In the genomic region with DNA sequence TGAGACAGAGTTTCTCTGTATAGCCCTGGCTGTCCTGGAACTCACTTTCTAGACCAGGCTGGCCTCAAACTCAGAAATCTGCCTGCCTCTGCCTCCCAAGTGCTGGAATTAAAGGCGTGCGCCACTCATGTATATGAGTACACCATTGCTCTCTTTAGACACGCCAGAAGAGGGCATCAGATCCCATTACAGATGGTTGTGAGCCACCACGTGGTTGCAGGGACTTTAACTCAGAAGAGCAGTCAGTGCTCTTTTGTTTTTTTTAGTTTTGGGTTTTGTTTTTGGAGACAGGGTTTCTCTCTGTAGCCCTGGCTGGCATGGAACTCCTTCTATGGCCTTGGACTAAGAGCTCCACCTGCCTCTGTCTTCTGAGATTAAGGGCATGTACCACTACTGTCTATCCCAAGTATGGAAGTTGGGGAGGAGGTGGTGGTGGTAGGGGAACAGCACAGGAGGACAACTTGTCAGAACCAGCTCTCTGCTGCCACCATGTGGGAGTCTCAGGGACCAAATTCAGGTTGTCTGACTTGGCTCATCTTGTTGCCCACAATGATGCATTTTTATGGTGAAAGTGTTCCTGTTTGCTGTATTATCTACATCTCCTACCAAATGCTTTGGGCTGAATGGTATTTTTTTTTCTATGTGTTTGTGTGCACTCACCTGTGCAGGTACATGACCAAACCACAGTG, we compare ENCODE assay signal across 9 mouse cellular contexts. TPM values are rescaled to one million over a fixed set of nuclear protein-coding genes. Genes with fewer than 3 reads are reported as not detected.
A peak's percentile ranks its signal among the peaks of the same experiment; 100 is the strongest.
DNase-seq lines count a peak whose midpoint lies in the region; ATAC-seq and TF ChIP-seq lines count a peak whose summit lies in the region.
"Had no signal": no experiment of that assay in that cellular context is flagged by ENCODE, and none has a peak within 500 bp of the region (broad histone marks: within the 10 kb centered on the region; RNA-seq: fewer than 3 reads in every experiment).

No protein-coding gene starts in this region.

- no peak overlapping the region for H3K4me2 ChIP-seq in CH12.LX (ENCODE audit: insufficient read depth, low read depth, poor library complexity, severe bottlenecking)
- no peak overlapping the region for H3K4me2 ChIP-seq in kidney, postnatal 0 days (ENCODE audit: low read length)
- H3K4me2 ChIP-seq in liver, postnatal 0 days (ENCODE audit: low read depth, low read length): no peak overlapping the region
- H3K4me2 ChIP-seq: heart, embryonic 13.5 days had no signal

- H3K4me1 ChIP-seq in CH12.LX (ENCODE audit: control insufficient read depth in 1 of 2, insufficient read depth in 2 of 2): peaks cover 4 to 43% of the 10 kb centered on the region in 2 experiments; a peak in 3 of 4 replicates
- H3K4me1 ChIP-seq in kidney, postnatal 0 days (replicated peaks; ENCODE audit: insufficient read depth, low read length): peaks cover 13% of the 10 kb centered on the region
- peaks cover 42% of the 10 kb centered on the region for H3K4me1 ChIP-seq in liver, postnatal 0 days (ENCODE audit: insufficient read depth)

- TF ChIP-seq RAD21 in CH12.LX (IDR thresholded peaks at IDR 0.05; ENCODE audit: low read depth, low read length): peak; percentile 83

- no peak overlapping the region for H3K9ac ChIP-seq in CH12.LX (ENCODE audit: insufficient read depth, low read depth)
- no peak overlapping the region for H3K9ac ChIP-seq in kidney, postnatal 0 days (ENCODE audit: low read depth, low read length)
- no peak overlapping the region for H3K9ac ChIP-seq in liver, postnatal 0 days (replicated peaks)
- H3K9ac ChIP-seq: heart, embryonic 13.5 days had no signal

- no peak for ATAC-seq in kidney, postnatal 0 days (replicated peaks; ENCODE audit: low FRiP score, low read depth)
- ATAC-seq in liver, postnatal 0 days: peak; percentile 37

- H3K79me2 ChIP-seq in CH12.LX (replicated peaks; ENCODE audit: control insufficient read depth, extremely low read depth, insufficient read depth, poor library complexity, severe bottlenecking): peaks cover 19% of the 10 kb centered on the region

- dilution Hi-C loops in CH12.LX (cut with MboI; ENCODE audit: extremely low pct_ligation_motif_present, extremely low pct_unique_long_range_greater_than_20kb, low sequenced_read_pairs): no loop called here

- DNase-seq in 3134 (ENCODE audit: extremely low read depth, insufficient read length, low spot score) (peak; percentile 49), CH12.LX (ENCODE audit: extremely low read depth) (peak; percentile 89)
- DNase-seq in c-Kit-positive CD71-negative TER-119-negative erythroid progenitor cells, embryonic 14.5 days (ENCODE audit: low read depth): peak; percentile 94
- DNase-seq in forelimb bud, embryonic 11.5 days (ENCODE audit: low read depth, low spot score): peak; percentile 71
- DNase-seq in kidney, postnatal 0 days (ENCODE audit: low spot score): peak; percentile 88
- peak; percentile 91 for DNase-seq in liver, postnatal 0 days
- peak; percentile 65 for DNase-seq in retina, postnatal 7 days (ENCODE audit: low read depth, low spot score)
- DNase-seq in thymus, postnatal 36 days: peak; percentile 88 to 91

- 73% methylated on average over 4 of the region's 4 CpGs for WGBS in kidney, postnatal 0 days
- WGBS in liver, postnatal 0 days (ENCODE audit: insufficient replicate concordance): 44% methylated on average over 4 of the region's 4 CpGs

- H3K9me3 ChIP-seq in CH12.LX (replicated peaks; ENCODE audit: low read length): no peaks in the 10 kb centered on the region
- H3K9me3 ChIP-seq in kidney, postnatal 0 days (replicated peaks; ENCODE audit: low read length): no peaks in the 10 kb centered on the region
- H3K9me3 ChIP-seq in liver, postnatal 0 days (ENCODE audit: low read length): no peaks in the 10 kb centered on the region
- H3K9me3 ChIP-seq: heart, embryonic 13.5 days had no signal

- in situ Hi-C loops in CH12.LX (cut with MboI; ENCODE audit: low pct_ligation_motif_present, low pct_unique_long_range_greater_than_20kb, low sequenced_read_pairs): no loop called here

- peak; percentile 74 to 83 for TF ChIP-seq CTCF in CH12.LX (conservative IDR thresholded peaks at IDR 0.05 in 1 of 2, IDR thresholded peaks at IDR 0.05 in 1 of 2; ENCODE audit: low read depth in 2 of 2, low read length in 2 of 2)
- TF ChIP-seq CTCF in kidney, postnatal 0 days (IDR thresholded peaks at IDR 0.05; ENCODE audit: low read depth): peak; percentile 82
- peak; percentile 91 for TF ChIP-seq CTCF in liver, postnatal 0 days (IDR thresholded peaks at IDR 0.05; ENCODE audit: low read depth)

- H3K4me3 ChIP-seq in CH12.LX (replicated peaks in 1 of 3; ENCODE audit: low read depth in 2 of 3, low read length in 2 of 3, poor library complexity in 1 of 3): no peak overlapping the region
- no peak overlapping the region for H3K4me3 ChIP-seq in kidney, postnatal 0 days (replicated peaks; ENCODE audit: low read depth, low read length)
- no peak overlapping the region for H3K4me3 ChIP-seq in liver, postnatal 0 days (ENCODE audit: low read depth, low read length)
- H3K4me3 ChIP-seq: heart, embryonic 13.5 days had no signal

- no peaks in the 10 kb centered on the region for H3K27me3 ChIP-seq in CH12.LX (replicated peaks)
- no peaks in the 10 kb centered on the region for H3K27me3 ChIP-seq in kidney, postnatal 0 days (ENCODE audit: insufficient read depth, low read length)
- H3K27me3 ChIP-seq in liver, postnatal 0 days (ENCODE audit: insufficient read depth, low read length): no peaks in the 10 kb centered on the region
- H3K27me3 ChIP-seq: heart, embryonic 13.5 days had no signal

- TF ChIP-seq POLR2A in CH12.LX (IDR thresholded peaks at IDR 0.05; ENCODE audit: low read depth, low read length): peak; percentile 30; the same call in 1 of the 2 replicates

- H3K27ac ChIP-seq in CH12.LX (ENCODE audit: insufficient read depth, low read depth): no peak overlapping the region
- H3K27ac ChIP-seq in kidney, postnatal 0 days: peak overlapping the region; percentile 50; the same call in 1 of the 2 replicates
- peak overlapping the region; percentile 65 for H3K27ac ChIP-seq in liver, postnatal 0 days (ENCODE audit: low read depth)
- H3K27ac ChIP-seq: heart, embryonic 13.5 days had no signal

- H3K36me3 ChIP-seq in CH12.LX (replicated peaks in 1 of 2; ENCODE audit: control insufficient read depth in 1 of 2, insufficient read depth in 1 of 2, low read length in 1 of 2): peaks cover 3 to 25% of the 10 kb centered on the region in 2 experiments
- H3K36me3 ChIP-seq in kidney, postnatal 0 days (ENCODE audit: insufficient read depth, low read length): no peaks in the 10 kb centered on the region
- peaks cover 3% of the 10 kb centered on the region for H3K36me3 ChIP-seq in liver, postnatal 0 days (replicated peaks; ENCODE audit: insufficient read depth, low read length)

- no peak for TF ChIP-seq EP300 in CH12.LX (IDR thresholded peaks at IDR 0.05; ENCODE audit: low read length)
- no peak; the same call in 1 of the 2 replicates for TF ChIP-seq EP300 in liver, postnatal 0 days (IDR thresholded peaks at IDR 0.05; ENCODE audit: low read depth)

TF ChIP-seq in CH12.LX, 34 proteins besides CTCF, POLR2A, EP300 and RAD21 (continues in another document):
- TF ChIP-seq ZC3H11A (IDR thresholded peaks at IDR 0.05; ENCODE audit: low read depth, low read length) (peak; percentile 13; the same call in 1 of the 2 replicates), GABPA (IDR thresholded peaks at IDR 0.05; ENCODE audit: insufficient replicate concordance, low read depth, low read length) (no peak), SMC3 (IDR thresholded peaks at IDR 0.05; ENCODE audit: low read depth, low read length) (peak; percentile 73), MXI1 (IDR thresholded peaks at IDR 0.05; ENCODE audit: low read depth, low read length) (no peak; the same call in 1 of the 2 replicates), KAT2A (IDR thresholded peaks at IDR 0.05; ENCODE audit: insufficient replicate concordance, low read length) (no peak), BHLHE40 (IDR thresholded peaks at IDR 0.05; ENCODE audit: low read depth, low read length) (no peak), TBP (conservative IDR thresholded peaks at IDR 0.05; ENCODE audit: low read depth, low read length) (no peak), SIN3A (IDR thresholded peaks at IDR 0.05; ENCODE audit: low read length) (peak; percentile 40; the same call in 1 of the 2 replicates), MYC (IDR thresholded peaks at IDR 0.05; ENCODE audit: low read depth, low read length) (peak; percentile 96), HCFC1 (IDR thresholded peaks at IDR 0.05; ENCODE audit: low read depth, low read length) (no peak), ZMIZ1 (IDR thresholded peaks at IDR 0.05; ENCODE audit: low read depth, low read length) (no peak)

RNA-seq across cellular contexts. Expression of a gene that starts 4.1 kb away (rescaled TPM):
- total RNA-seq in CH12.LX (2012; rRNA removed) (17.4 and 18.8 TPM in 2 replicates), CH12.LX (2014; rRNA removed) (8.6 and 9.8 TPM in 2 replicates)
- polyA plus RNA-seq in CH12.LX (2012; ENCODE audit: insufficient read length, low read depth): 15.0 and 15.2 TPM in 2 replicates
- 22.3 and 25.1 TPM in 2 replicates for polyA plus RNA-seq in kidney, postnatal 0 days (2015; fragmentation: Nextera tagmentation; extraction: Ambion mirVana)
- 4.0 and 5.3 TPM in 2 replicates for polyA plus RNA-seq in liver, postnatal 0 days (2015; fragmentation: Nextera tagmentation; extraction: Ambion mirVana)

RNA-seq across cellular contexts. Expression of a gene that starts 4.2 kb away (rescaled TPM):
- total RNA-seq in CH12.LX (2012; rRNA removed) (73.8 and 92.3 TPM in 2 replicates), CH12.LX (2014; rRNA removed) (42.1 and 42.7 TPM in 2 replicates)
- 147 and 171 TPM in 2 replicates for polyA plus RNA-seq in CH12.LX (2012; ENCODE audit: insufficient read length, low read depth)
- 16.7 and 20.5 TPM in 2 replicates for polyA plus RNA-seq in kidney, postnatal 0 days (2015; fragmentation: Nextera tagmentation; extraction: Ambion mirVana)
- 16.7 and 17.3 TPM in 2 replicates for polyA plus RNA-seq in liver, postnatal 0 days (2015; fragmentation: Nextera tagmentation; extraction: Ambion mirVana)

RNA-seq across cellular contexts. Expression of a gene that starts 15.3 kb away (rescaled TPM):
- total RNA-seq in CH12.LX (2012; rRNA removed) (26.5 and 29.8 TPM in 2 replicates), CH12.LX (2014; rRNA removed) (23.9 and 27.0 TPM in 2 replicates)
- polyA plus RNA-seq in CH12.LX (2012; ENCODE audit: insufficient read length, low read depth): 34.7 and 35.5 TPM in 2 replicates
- 46.2 and 49.3 TPM in 2 replicates for polyA plus RNA-seq in kidney, postnatal 0 days (2015; fragmentation: Nextera tagmentation; extraction: Ambion mirVana)
- 15.5 and 17.8 TPM in 2 replicates for polyA plus RNA-seq in liver, postnatal 0 days (2015; fragmentation: Nextera tagmentation; extraction: Ambion mirVana)

RNA-seq across cellular contexts. Expression of a gene that starts 20.1 kb away (rescaled TPM):
- 3.0 and 4.2 TPM in 2 replicates for total RNA-seq in CH12.LX (2012; rRNA removed)
- 0.49 and 3.2 TPM in 2 replicates for total RNA-seq in CH12.LX (2014; rRNA removed)
- 4.1 and 5.2 TPM in 2 replicates for polyA plus RNA-seq in CH12.LX (2012; ENCODE audit: insufficient read length, low read depth)
- polyA plus RNA-seq in kidney, postnatal 0 days (2015; fragmentation: Nextera tagmentation; extraction: Ambion mirVana): 2.9 and 4.7 TPM in 2 replicates
- polyA plus RNA-seq in liver, postnatal 0 days (2015; fragmentation: Nextera tagmentation; extraction: Ambion mirVana): 19.7 and 94.3 TPM in 2 replicates

RNA-seq across cellular contexts. Expression of a gene that starts 20.5 kb away (rescaled TPM):
- total RNA-seq in CH12.LX (2012; rRNA removed) (25.9 and 28.0 TPM in 2 replicates), CH12.LX (2014; rRNA removed) (17.9 and 18.2 TPM in 2 replicates)
- 25.6 and 26.6 TPM in 2 replicates for polyA plus RNA-seq in CH12.LX (2012; ENCODE audit: insufficient read length, low read depth)
- 14.9 and 16.9 TPM in 2 replicates for polyA plus RNA-seq in kidney, postnatal 0 days (2015; fragmentation: Nextera tagmentation; extraction: Ambion mirVana)
- 8.3 and 8.6 TPM in 2 replicates for polyA plus RNA-seq in liver, postnatal 0 days (2015; fragmentation: Nextera tagmentation; extraction: Ambion mirVana)
